13 mouse cellular contexts compared by ENCODE assay signal in the genomic region with DNA sequence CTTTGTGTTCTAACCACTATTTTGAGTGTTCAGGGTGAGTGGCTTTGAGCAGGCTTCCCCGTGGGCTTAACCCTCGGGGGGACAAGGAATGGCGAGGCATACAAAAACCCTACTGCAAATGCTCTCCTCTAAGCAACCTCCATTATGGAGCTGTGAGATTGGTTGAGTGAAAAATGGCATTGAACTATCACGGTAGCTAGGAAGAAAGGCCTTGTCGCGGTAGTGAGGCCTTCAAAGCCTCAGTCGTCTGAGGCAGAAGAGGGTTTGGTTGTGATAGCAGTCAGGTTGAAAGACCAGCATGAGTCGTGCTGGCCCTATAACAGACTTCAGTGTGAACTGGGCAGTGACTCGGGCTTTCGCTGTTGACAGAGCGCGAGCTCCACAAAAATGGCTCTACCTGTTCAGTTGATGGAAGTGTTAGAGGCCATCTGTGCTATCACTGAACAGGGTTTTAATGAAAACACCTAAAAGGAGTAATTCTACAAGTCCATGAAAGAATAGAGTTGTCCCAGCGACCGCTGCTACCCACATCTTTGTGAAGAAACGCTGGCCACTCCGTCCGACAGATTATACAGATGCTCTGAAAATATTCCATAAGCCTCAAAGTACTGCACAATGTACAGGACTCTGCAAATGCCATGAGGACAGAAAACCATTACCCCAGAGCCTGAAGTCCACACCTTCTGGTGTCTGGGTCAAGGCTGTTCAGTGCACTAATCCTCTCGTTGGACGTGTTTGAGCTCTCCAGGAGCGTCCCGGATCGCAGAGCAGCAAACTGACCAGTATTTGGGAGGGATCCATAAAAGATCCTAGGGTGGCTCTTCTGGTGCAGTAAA. TPM values are rescaled to one million over a fixed set of nuclear protein-coding genes. Genes with fewer than 3 reads are reported as not detected.
DNase-seq lines count a peak whose midpoint lies in the region; ATAC-seq lines count a peak whose summit lies in the region.
"Had no signal": no experiment of that assay in that cellular context is flagged by ENCODE, and none has a peak within 500 bp of the region (broad histone marks: within the 10 kb centered on the region; RNA-seq: fewer than 3 reads in every experiment).

No protein-coding gene starts in this region.

- H3K4me1 ChIP-seq in forebrain, embryonic 12.5 days, result peaks cover 32% of the 10 kb centered on the region
- peaks cover 34% of the 10 kb centered on the region for H3K4me1 ChIP-seq in midbrain, embryonic 13.5 days (replicated peaks)
- H3K4me1 ChIP-seq in kidney, embryonic 16.5 days (ENCODE audit: insufficient read depth, low read length), result peaks cover 2% of the 10 kb centered on the region; the same call in 1 of the 2 replicates

- ATAC-seq in forebrain, embryonic 12.5 days (ENCODE audit: low FRiP score), result no peak
- peak; percentile 24; the same call in 1 of the 2 replicates for ATAC-seq in midbrain, embryonic 13.5 days
- no peak for ATAC-seq in kidney, embryonic 16.5 days (ENCODE audit: low FRiP score, low TSS enrichment)

- H3K9ac ChIP-seq in forebrain, embryonic 12.5 days, result peak overlapping the region; percentile 64
- H3K9ac ChIP-seq in midbrain, embryonic 13.5 days (replicated peaks), result peak overlapping the region; percentile 65
- H3K9ac ChIP-seq in kidney, embryonic 16.5 days (replicated peaks; ENCODE audit: low read length), result no peak overlapping the region
- H3K9ac ChIP-seq: limb, embryonic 12.5 days had no signal

- peak; percentile 4 for DNase-seq in ZHBTc4 (ENCODE audit: low read depth, low spot score)
- peak; percentile 74 for DNase-seq in cerebellum, adult 9-10 months
- DNase-seq in adrenal gland, postnatal 36 days, result no peak
- no peak for DNase-seq in kidney, postnatal 4 days
- DNase-seq in adrenal gland, postnatal 25 days, result no peak
- DNase-seq: adrenal gland, postnatal 14 days had no signal

- no peaks in the 10 kb centered on the region for H3K9me3 ChIP-seq in forebrain, embryonic 12.5 days
- H3K9me3 ChIP-seq in midbrain, embryonic 13.5 days, result no peaks in the 10 kb centered on the region
- H3K9me3 ChIP-seq in kidney, embryonic 16.5 days (ENCODE audit: low read length), result no peaks in the 10 kb centered on the region
- H3K9me3 ChIP-seq: limb, embryonic 12.5 days had no signal

- peaks cover 61% of the 10 kb centered on the region for H3K27me3 ChIP-seq in forebrain, embryonic 12.5 days
- H3K27me3 ChIP-seq in midbrain, embryonic 13.5 days, result peaks cover 83% of the 10 kb centered on the region
- H3K27me3 ChIP-seq in kidney, embryonic 16.5 days (ENCODE audit: insufficient read depth, low read length), result peaks cover 89% of the 10 kb centered on the region

- peak overlapping the region; percentile 89 for H3K27ac ChIP-seq in forebrain, embryonic 12.5 days
- peak overlapping the region; percentile 85 for H3K27ac ChIP-seq in midbrain, embryonic 13.5 days
- H3K27ac ChIP-seq in kidney, embryonic 16.5 days (ENCODE audit: low read length), result no peak overlapping the region
- H3K27ac ChIP-seq: limb, embryonic 12.5 days had no signal

- H3K36me3 ChIP-seq in forebrain, embryonic 12.5 days (replicated peaks), result no peaks in the 10 kb centered on the region
- H3K36me3 ChIP-seq in midbrain, embryonic 13.5 days, result no peaks in the 10 kb centered on the region
- H3K36me3 ChIP-seq in kidney, embryonic 16.5 days (ENCODE audit: insufficient read depth, low read length), result no peaks in the 10 kb centered on the region
- H3K36me3 ChIP-seq: limb, embryonic 12.5 days had no signal

- H3K4me2 ChIP-seq in forebrain, embryonic 12.5 days, result peak overlapping the region; percentile 55
- H3K4me2 ChIP-seq in midbrain, embryonic 13.5 days (replicated peaks), result peak overlapping the region; percentile 54
- H3K4me2 ChIP-seq in kidney, embryonic 16.5 days (replicated peaks; ENCODE audit: low read depth, low read length), result no peak overlapping the region

- 11% methylated on average over 22 of the region's 22 CpGs for WGBS in forebrain, embryonic 12.5 days
- 6% methylated on average over 22 of the region's 22 CpGs for WGBS in midbrain, embryonic 13.5 days
- WGBS in kidney, embryonic 16.5 days, result 3% methylated on average over 22 of the region's 22 CpGs

- peak overlapping the region; percentile 34 for H3K4me3 ChIP-seq in forebrain, embryonic 12.5 days (replicated peaks)
- H3K4me3 ChIP-seq in midbrain, embryonic 13.5 days (replicated peaks), result peak overlapping the region; percentile 31
- no peak overlapping the region for H3K4me3 ChIP-seq in kidney, embryonic 16.5 days (ENCODE audit: low read length)

RNA-seq across cellular contexts. Expression of a gene that starts 7.6 kb away (rescaled TPM):
- 56.4 and 60.5 TPM in 2 replicates for polyA plus RNA-seq in forebrain, embryonic 12.5 days (2016; fragmentation: Nextera tagmentation; extraction: Ambion mirVana)
- polyA plus RNA-seq in midbrain, embryonic 13.5 days (2015; fragmentation: Nextera tagmentation; extraction: Ambion mirVana), result 53.2 and 56.6 TPM in 2 replicates
- not detected for total RNA-seq in adrenal gland, postnatal 36 days (2021)
- total RNA-seq in adrenal gland, postnatal 25 days (2021), result not detected in 2 replicates
- not detected in 2 replicates for polyA plus RNA-seq in kidney, embryonic 16.5 days (2015; fragmentation: Nextera tagmentation; extraction: Ambion mirVana)
- total RNA-seq: adrenal gland, postnatal 14 days; heart, adult 8-10 months had no signal
- polyA plus RNA-seq: intestine, postnatal 0 days; small intestine, adult 2 months had no signal

RNA-seq across cellular contexts. Expression of a gene that starts 11.0 kb away (rescaled TPM):
- polyA plus RNA-seq in forebrain, embryonic 12.5 days (2016; fragmentation: Nextera tagmentation; extraction: Ambion mirVana), result 13.9 and 14.4 TPM in 2 replicates
- 14.8 and 16.4 TPM in 2 replicates for polyA plus RNA-seq in midbrain, embryonic 13.5 days (2015; fragmentation: Nextera tagmentation; extraction: Ambion mirVana)
- not detected for total RNA-seq in adrenal gland, postnatal 36 days (2021)
- not detected in 2 replicates for total RNA-seq in adrenal gland, postnatal 25 days (2021)
- polyA plus RNA-seq in kidney, embryonic 16.5 days (2015; fragmentation: Nextera tagmentation; extraction: Ambion mirVana), result not detected in 2 replicates
- total RNA-seq: adrenal gland, postnatal 14 days had no signal
- polyA plus RNA-seq: intestine, postnatal 0 days; small intestine, adult 2 months had no signal

Comparison
In these comparisons a context has a peak if more than half of its experiments do, and no peak if none do; other contexts are left out.
1. DNase-seq: peak in ZHBTc4 (single experiment) and cerebellum, adult 9-10 months (single experiment); none in adrenal gland, postnatal 36 days (0 of 2), kidney, postnatal 4 days (0 of 2) and adrenal gland, postnatal 25 days (single experiment).
2. RNA of a gene that starts 7.6 kb away (polyA plus RNA-seq): 56.4 to 60.5 TPM in forebrain, embryonic 12.5 days and 53.2 to 56.6 TPM in midbrain, embryonic 13.5 days; not detected in kidney, embryonic 16.5 days; every median in the first group is over 10 times any median in the second.
3. RNA of a gene that starts 11.0 kb away (polyA plus RNA-seq): 14.8 to 16.4 TPM in midbrain, embryonic 13.5 days and 13.9 to 14.4 TPM in forebrain, embryonic 12.5 days; not detected in kidney, embryonic 16.5 days; every median in the first group is over 10 times any median in the second.